Mouse (Mus musculus) CH12.LX (cell line): Measurements from ENCODE around the gene Flot1. TPM values are rescaled to one million over a fixed set of nuclear protein-coding genes. Genes with fewer than 3 reads are reported as not detected.

Source experiments
- DNase-seq: peaks from one replicate; pipeline ENCODE4 v3.0.0-alpha.2; 2013; ENCODE audit errors: extremely low read depth
- H3K27ac ChIP-seq: 2 replicates; pipeline ENCODE4 v1.5.1; 2012; ENCODE audit warnings: low read depth, mild to moderate bottlenecking, control low read depth, moderate library complexity; ENCODE audit not compliant: insufficient read depth
- H3K27me3 ChIP-seq: replicated peaks from 2 replicates; pipeline ENCODE3; 2012; ENCODE audit warnings: inconsistent platforms
- H3K36me3 ChIP-seq, 2 experiments: replicated peaks in 1 of 2; 2 replicates each; pipeline versions ENCODE3 to v1.6.1; 2012; ENCODE audit warnings: inconsistent platforms in 1 of 2, low read length in 1 of 2, mild to moderate bottlenecking in 1 of 2, mixed read lengths in 1 of 2, moderate library complexity in 1 of 2; ENCODE audit not compliant: control insufficient read depth in 1 of 2, insufficient read depth in 1 of 2
- H3K4me1 ChIP-seq, 2 experiments: 2 replicates each; pipeline ENCODE4 v1.6.1; 2012; ENCODE audit warnings: inconsistent platforms in 1 of 2, moderate library complexity in 1 of 2; ENCODE audit not compliant: insufficient read depth in 2 of 2, control insufficient read depth in 1 of 2
- H3K4me2 ChIP-seq: 2 replicates; pipeline ENCODE4 v1.6.1; 2012; ENCODE audit warnings: low read depth, mild to moderate bottlenecking, control low read depth; ENCODE audit not compliant: poor library complexity, insufficient read depth, severe bottlenecking
- H3K4me3 ChIP-seq, 3 experiments: fragments of 150-350 bp in 1 of 3; sonication (generic) in 1 of 3; replicated peaks in 1 of 3; 2 replicates each; pipeline versions ENCODE3 to v1.5.1; 2011 to 2012; ENCODE audit warnings: low read depth in 2 of 3, low read length in 2 of 3, mild to moderate bottlenecking in 2 of 3, moderate library complexity in 2 of 3, control low read depth in 1 of 3, improper control_type of control experiment in 1 of 3, inconsistent platforms in 1 of 3, mixed read lengths in 1 of 3; ENCODE audit not compliant: poor library complexity in 1 of 3
- H3K79me2 ChIP-seq: replicated peaks from 2 replicates; pipeline ENCODE4 v1.6.1; 2012; ENCODE audit warnings: mild to moderate bottlenecking, moderate library complexity; ENCODE audit not compliant: control insufficient read depth, poor library complexity, insufficient read depth, severe bottlenecking; ENCODE audit errors: extremely low read depth
- H3K9ac ChIP-seq: 2 replicates; pipeline ENCODE4 v1.6.1; 2012; ENCODE audit warnings: low read depth, mild to moderate bottlenecking, control low read depth, moderate library complexity; ENCODE audit not compliant: insufficient read depth
- H3K9me3 ChIP-seq: replicated peaks from 2 replicates; pipeline ENCODE3; 2012; ENCODE audit warnings: low read length, inconsistent platforms, mixed read lengths
- BHLHE40 ChIP-seq: IDR thresholded peaks from 2 replicates; pipeline ENCODE4 v1.6.1; 2011; ENCODE audit warnings: mild to moderate bottlenecking, low read depth, low read length, improper control_type of control experiment
- CHD1 ChIP-seq: IDR thresholded peaks from 2 replicates; pipeline ENCODE4 v1.6.1; 2012; ENCODE audit warnings: low read depth, low read length, improper control_type of control experiment, inconsistent platforms
- CHD2 ChIP-seq: IDR thresholded peaks from 2 replicates; pipeline ENCODE4 v1.6.1; 2011; ENCODE audit warnings: low read length, improper control_type of control experiment
- CTCF ChIP-seq, 2 experiments: IDR thresholded peaks in 1 of 2; conservative IDR thresholded peaks in 1 of 2; 2 replicates each; pipeline ENCODE4 v1.5.1; 2011 to 2012; ENCODE audit warnings: low read depth in 2 of 2, low read length in 2 of 2, improper control_type of control experiment in 1 of 2, inconsistent platforms in 1 of 2, mild to moderate bottlenecking in 1 of 2, moderate library complexity in 1 of 2
- ELF1 ChIP-seq: IDR thresholded peaks from 2 replicates; pipeline ENCODE4 v1.6.1; 2014; ENCODE audit warnings: low read depth, mild to moderate bottlenecking, inconsistent platforms, low read length, improper control_type of control experiment
- ETS1 ChIP-seq: conservative IDR thresholded peaks from 2 replicates; pipeline ENCODE4 v1.6.1; 2012; ENCODE audit warnings: low read depth, mild to moderate bottlenecking, inconsistent platforms, low read length, improper control_type of control experiment, moderate library complexity
- IRF4 ChIP-seq: IDR thresholded peaks from 2 replicates; pipeline ENCODE4 v1.6.1; 2014; ENCODE audit warnings: low read depth, mild to moderate bottlenecking, inconsistent platforms, low read length, improper control_type of control experiment
- JUND ChIP-seq: conservative IDR thresholded peaks from 2 replicates; pipeline ENCODE4 v1.6.1; 2011; ENCODE audit warnings: low read depth, low read length, improper control_type of control experiment
- KAT2A ChIP-seq: IDR thresholded peaks from 2 replicates; pipeline ENCODE4 v1.6.1; 2012; ENCODE audit warnings: low read length, improper control_type of control experiment, inconsistent platforms; ENCODE audit not compliant: insufficient replicate concordance
- MAX ChIP-seq: IDR thresholded peaks from 2 replicates; pipeline ENCODE4 v1.6.1; 2011; ENCODE audit warnings: low read length, improper control_type of control experiment
- MXI1 ChIP-seq: IDR thresholded peaks from 2 replicates; pipeline ENCODE4 v1.6.1; 2011; ENCODE audit warnings: mild to moderate bottlenecking, low read depth, low read length, improper control_type of control experiment
- NELFE ChIP-seq: IDR thresholded peaks from 2 replicates; pipeline ENCODE4 v1.6.1; 2011; ENCODE audit warnings: low read depth, low read length, improper control_type of control experiment
- NRF1 ChIP-seq: IDR thresholded peaks from 2 replicates; pipeline ENCODE4 v1.6.1; 2014; ENCODE audit warnings: low read depth, mild to moderate bottlenecking, inconsistent platforms, low read length, improper control_type of control experiment, moderate library complexity
- PAX5 ChIP-seq: IDR thresholded peaks from 2 replicates; pipeline ENCODE4 v1.6.1; 2012; ENCODE audit warnings: low read length, inconsistent platforms, mixed read lengths
- POLR2A ChIP-seq: IDR thresholded peaks from 2 replicates; pipeline ENCODE4 v1.6.1; 2011; ENCODE audit warnings: low read depth, mild to moderate bottlenecking, improper control_type of control experiment, low read length
- RAD21 ChIP-seq: IDR thresholded peaks from 2 replicates; pipeline ENCODE4 v1.6.1; 2011; ENCODE audit warnings: low read depth, mild to moderate bottlenecking, low read length, improper control_type of control experiment, moderate library complexity
- RCOR1 ChIP-seq: conservative IDR thresholded peaks from 2 replicates; pipeline ENCODE4 v1.6.1; 2012; ENCODE audit warnings: low read depth, mild to moderate bottlenecking, inconsistent platforms, low read length, improper control_type of control experiment
- SIN3A ChIP-seq: IDR thresholded peaks from 2 replicates; pipeline ENCODE4 v1.6.1; 2012; ENCODE audit warnings: low read length, improper control_type of control experiment, inconsistent platforms
- SMC3 ChIP-seq: IDR thresholded peaks from 2 replicates; pipeline ENCODE4 v1.6.1; 2011; ENCODE audit warnings: low read depth, low read length, improper control_type of control experiment
- TBP ChIP-seq: conservative IDR thresholded peaks from 2 replicates; pipeline ENCODE4 v1.6.1; 2011; ENCODE audit warnings: low read depth, low read length, improper control_type of control experiment
- TCF12 ChIP-seq: IDR thresholded peaks from 2 replicates; pipeline ENCODE4 v1.6.1; 2014; ENCODE audit warnings: low read depth, mild to moderate bottlenecking, inconsistent platforms, low read length, improper control_type of control experiment
- UBTF ChIP-seq: IDR thresholded peaks from 2 replicates; pipeline ENCODE4 v1.6.1; 2012; ENCODE audit warnings: low read depth, mild to moderate bottlenecking, inconsistent platforms, low read length, improper control_type of control experiment, moderate library complexity
- USF1 ChIP-seq: IDR thresholded peaks from 2 replicates; pipeline ENCODE4 v1.6.1; 2014; ENCODE audit warnings: low read depth, mild to moderate bottlenecking, inconsistent platforms, low read length, improper control_type of control experiment
- ZMIZ1 ChIP-seq: IDR thresholded peaks from 2 replicates; pipeline ENCODE4 v1.6.1; 2012; ENCODE audit warnings: low read depth, mild to moderate bottlenecking, inconsistent platforms, low read length, improper control_type of control experiment
- ZNF384 ChIP-seq: IDR thresholded peaks from 2 replicates; pipeline ENCODE4 v1.6.1; 2012; ENCODE audit warnings: low read depth, low read length, improper control_type of control experiment, inconsistent platforms
- dilution Hi-C: fragments of 300-500 bp; cut with MboI; formaldehyde crosslinking; loops from 2 replicates; pipeline ENCODE4 v1.14.3; 2020; ENCODE audit warnings: low sequenced_read_pairs; ENCODE audit not compliant: extremely low pct_unique_long_range_greater_than_20kb, extremely low pct_ligation_motif_present
- in situ Hi-C: fragments of 300-500 bp; cut with MboI; formaldehyde crosslinking; loops from 3 replicates; pipeline ENCODE4 v1.14.3; 2019; ENCODE audit warnings: low sequenced_read_pairs, low pct_ligation_motif_present, low pct_unique_long_range_greater_than_20kb, mixed read lengths
- polyA plus RNA-seq: library from polyadenylated mRNA; unstranded; fragments of >175 nt; gene quantifications from 2 replicates; pipeline ENCODE4 v1.2.1, GENCODE M21; 2012; ENCODE audit warnings: low read depth; ENCODE audit not compliant: insufficient read length
- total RNA-seq, 2 experiments: library from RNA; depleted of rRNA; stranded (reverse); fragments of 300-350 nt in 1 of 2; fragments of >200 nt in 1 of 2; gene quantifications; 2 replicates each; pipeline ENCODE4 v1.2.3; 2012 to 2014

The Flot1 gene
- total and polyA plus RNA-seq, 3 experiments, result 16.3 to 21.6 (median 17.6) TPM

DNA sequence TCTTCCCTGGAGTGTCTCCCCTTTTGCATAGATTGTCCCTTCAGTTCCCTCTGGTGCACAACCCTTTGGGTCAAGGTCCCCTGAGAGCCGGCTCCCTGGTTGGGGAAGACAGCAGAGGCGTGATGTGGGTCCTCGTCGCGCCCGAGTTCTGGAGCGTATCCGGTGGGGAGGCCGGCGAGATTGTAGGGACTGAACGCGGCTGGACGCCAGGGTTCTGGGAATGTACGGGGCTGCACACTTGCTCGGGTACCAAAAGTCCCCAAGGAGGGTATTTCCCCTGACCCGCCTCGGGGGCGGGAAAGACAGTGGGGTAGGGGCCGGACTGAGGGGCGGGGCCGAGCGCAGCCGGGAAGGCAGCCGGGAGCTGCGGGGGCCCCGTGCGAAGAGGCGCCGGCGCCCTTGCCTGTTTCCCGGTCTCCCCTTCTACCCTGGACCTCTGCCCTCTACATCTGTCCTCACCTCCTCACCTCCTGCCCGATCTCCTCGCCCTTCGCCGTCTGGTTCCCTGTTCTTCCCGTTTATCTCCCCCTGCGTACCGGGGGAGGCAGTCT is 43.3 kb downstream of the Flot1 start (continued):
- TF ChIP-seq ETS1 (0 out of 2 replicates have a peak, but pooled peaks have one; percentile 24), UBTF (no peak), POLR2A (peak; percentile 70), ZNF384 (no peak), PAX5 (no peak), IRF4 (peak; percentile 17; the same call in 1 of the 2 replicates), CTCF (conservative IDR thresholded peaks at IDR 0.05 in 1 of 2, IDR thresholded peaks at IDR 0.05 in 1 of 2; ENCODE audit: low read depth in 2 of 2, low read length in 2 of 2) (no peak), KAT2A (no peak), JUND (no peak), ZMIZ1 (peak; percentile 63; the same call in 1 of the 2 replicates), SIN3A (peak; percentile 71), NRF1 (no peak), MXI1 (no peak), CHD1 (no peak; the same call in 1 of the 2 replicates), TBP (0 out of 2 replicates have a peak, but pooled peaks have one; percentile 24), ELF1 (no peak), MAX (peak; percentile 55), NELFE (no peak)

DNA sequence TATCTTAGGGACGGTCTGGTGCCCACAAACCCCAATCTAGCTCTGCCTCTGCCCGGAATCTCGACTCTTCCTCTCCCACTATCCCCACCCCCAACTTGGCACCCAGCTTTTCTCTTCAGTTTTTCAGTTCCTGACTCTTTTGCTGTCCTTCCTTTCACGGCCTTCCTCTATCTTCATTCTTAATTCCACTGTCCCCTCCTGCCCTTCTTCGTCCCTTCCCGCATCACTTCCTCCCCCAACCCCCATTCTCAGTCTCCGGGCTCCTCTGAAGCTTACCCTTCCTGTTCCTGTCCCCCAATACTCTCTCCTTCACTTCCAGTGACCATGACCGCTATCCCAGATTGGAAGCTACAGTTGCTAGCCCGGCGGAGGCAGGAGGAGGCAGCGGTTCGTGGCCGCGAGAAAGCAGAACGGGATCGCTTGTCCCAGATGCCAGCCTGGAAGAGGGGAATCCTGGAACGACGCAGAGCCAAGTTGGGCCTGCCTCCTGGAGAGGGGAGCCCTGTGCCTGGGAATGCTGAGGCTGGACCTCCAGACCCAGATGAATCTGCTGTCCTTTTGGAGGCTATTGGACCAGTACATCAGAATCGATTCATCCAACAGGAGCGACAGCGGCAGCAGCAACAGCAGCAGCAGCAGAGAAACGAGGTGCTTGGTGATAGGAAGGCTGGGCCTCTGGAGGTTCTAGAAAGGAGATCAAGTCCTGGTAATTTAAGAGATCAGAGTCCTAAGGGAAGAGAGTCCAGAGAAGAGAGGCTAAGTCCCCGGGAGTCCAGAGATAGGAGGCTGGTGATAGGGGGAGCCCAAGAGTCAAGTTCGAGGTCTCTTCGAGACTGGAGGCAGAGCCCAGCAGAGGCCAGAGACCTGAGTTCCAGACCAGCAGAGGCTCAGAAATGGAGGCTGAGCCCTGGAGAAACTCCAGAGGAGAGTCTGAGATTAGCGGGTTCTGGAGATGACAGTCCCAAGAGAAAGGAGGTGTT is 44.2 kb downstream of the Flot1 start:
- in situ Hi-C loops, result loop anchor here (10.0 kb wide), 1 partner anchor 132 kb away; no protein-coding TSS in a partner anchor
- H3K4me2 ChIP-seq, result peak overlapping the region; percentile 91
- peak; percentile 31 for TF ChIP-seq SMC3
- no peak for TF ChIP-seq USF1
- TF ChIP-seq CTCF (conservative IDR thresholded peaks at IDR 0.05 in 1 of 2, IDR thresholded peaks at IDR 0.05 in 1 of 2; ENCODE audit: low read depth in 2 of 2, low read length in 2 of 2), result peak in 1 of 2 experiments; percentile 71; a peak in 2 of 4 replicates
- peak; percentile 42 for TF ChIP-seq RAD21
- TF ChIP-seq CHD2, result peak; percentile 37; the same call in 1 of the 2 replicates
- TF ChIP-seq JUND, result no peak
- TF ChIP-seq SIN3A, result peak; percentile 7; the same call in 1 of the 2 replicates
- no peak for TF ChIP-seq TCF12
- no peak for TF ChIP-seq BHLHE40
- no peak for TF ChIP-seq ZNF384
- no peak for TF ChIP-seq RCOR1
- TF ChIP-seq UBTF, result peak; percentile 44; the same call in 1 of the 2 replicates
- no peak for TF ChIP-seq NRF1
- 0 out of 2 replicates have a peak, but pooled peaks have one; percentile 8 for TF ChIP-seq ELF1
- no peak for TF ChIP-seq ETS1
- TF ChIP-seq, all 38 proteins: peak for 7
- peak overlapping the region; percentile 69 for H3K9ac ChIP-seq
- DNase-seq, result peak; percentile 76
- peak overlapping the region; percentile 63 to 99 (median 74) for H3K4me3 ChIP-seq
- H3K27me3 ChIP-seq, result no peaks in the 10 kb centered on the region
- H3K9me3 ChIP-seq, result peaks cover 4% of the 10 kb centered on the region
- peak overlapping the region; percentile 74 for H3K27ac ChIP-seq
- peaks cover 0 to 21% of the 10 kb centered on the region in 2 experiments; a peak in 2 of 4 replicates for H3K4me1 ChIP-seq
- H3K36me3 ChIP-seq, result peaks cover 0 to 10% of the 10 kb centered on the region in 2 experiments
- dilution Hi-C loops, result no loop called here
- peaks cover 36% of the 10 kb centered on the region for H3K79me2 ChIP-seq
